Mouse (Mus musculus): Measurements from ENCODE around the gene Cdh22.
A peak's percentile ranks its signal among the peaks of the same experiment; 100 is the strongest.

Cdh22 gene

GRCm38 (mm10) chr2:165089470-165089869 lies 145.2 kb downstream of the Cdh22 start:
- DNase-seq (ENCODE audit: low spot score in 2 of 2), result no peak

GRCm38 (mm10) chr2:165086634-165087033 lies 148.0 kb downstream of the Cdh22 start:
- no peak for DNase-seq (ENCODE audit: low spot score in 2 of 2)

GRCm38 (mm10) chr2:165081257-165081656 lies 153.4 kb downstream of the Cdh22 start:
- no peak for DNase-seq (ENCODE audit: low spot score in 2 of 2)

GRCm38 (mm10) chr2:165080657-165081056 lies 154.0 kb downstream of the Cdh22 start:
- no peak for DNase-seq (ENCODE audit: low spot score in 2 of 2)

- DNase-seq (ENCODE audit: low spot score in 2 of 2), result no peak
Observed at GRCm38 (mm10) chr2:165078605-165079004, 156.0 kb downstream of the Cdh22 start.

GRCm38 (mm10) chr2:165078045-165078444 lies 156.6 kb downstream of the Cdh22 start:
- DNase-seq (ENCODE audit: low spot score in 2 of 2), result no peak

GRCm38 (mm10) chr2:165077055-165077454 lies 157.6 kb downstream of the Cdh22 start:
- no peak for DNase-seq (ENCODE audit: low spot score in 2 of 2)

- DNase-seq (ENCODE audit: low spot score in 2 of 2), result peak; percentile 67 to 77
Observed at GRCm38 (mm10) chr2:165074937-165075336, 159.7 kb downstream of the Cdh22 start.

GRCm38 (mm10) chr2:165074081-165074884 lies 160.4 kb downstream of the Cdh22 start:
- DNase-seq (ENCODE audit: low spot score in 2 of 2), result no peak

- DNase-seq (ENCODE audit: low spot score in 2 of 2), result no peak
Observed at GRCm38 (mm10) chr2:165073381-165073781, 161.3 kb downstream of the Cdh22 start.

- peak in 1 of 2 experiments; percentile 47 for DNase-seq (ENCODE audit: low spot score in 2 of 2)
Observed at GRCm38 (mm10) chr2:165070096-165070816, 164.4 kb downstream of the Cdh22 start.

GRCm38 (mm10) chr2:165068806-165069205 lies 165.8 kb downstream of the Cdh22 start:
- DNase-seq (ENCODE audit: low spot score in 2 of 2), result no peak

- no peak for DNase-seq (ENCODE audit: low spot score in 2 of 2)
Observed at GRCm38 (mm10) chr2:165064489-165064888, 170.2 kb downstream of the Cdh22 start.

GRCm38 (mm10) chr2:165061638-165062433 lies 172.8 kb downstream of the Cdh22 start:
- peak in 1 of 2 experiments; percentile 26 for DNase-seq (ENCODE audit: low spot score in 2 of 2)
